Mouse (Mus musculus) left cerebral cortex, postnatal 10 days (tissue): ENCODE results near the gene Rogdi. TPM values are rescaled to one million over a fixed set of nuclear protein-coding genes. Genes with fewer than 3 reads are reported as not detected.

Experiments used
- total RNA-seq, 2 experiments: library from RNA; stranded (reverse); gene quantifications; 2 replicates each; pipeline ENCODE4 v1.2.3; 2021

Gene Rogdi
- total RNA-seq, 2 experiments from 2014 or later = 150 to 160 TPM

Other genes starting within 250 kb of the Rogdi start
- 100 to 1,000 TPM; 128 to 130 TPM for gene Cdip1, start 223.3 kb downstream of the Rogdi start, total RNA-seq
- gene 4930562C15Rik, start 178.1 kb downstream of the Rogdi start, total RNA-seq = not detected
- 10 to 100 TPM; 70.4 to 70.6 TPM for gene Ubald1, start 133.2 kb downstream of the Rogdi start, total RNA-seq
- 100 to 1,000 TPM; 176 to 182 TPM for gene Mgrn1, start 127.3 kb downstream of the Rogdi start, total RNA-seq
- 10 to 100 TPM; 69.3 to 73.0 TPM for gene Nudt16l1, start 74.8 kb downstream of the Rogdi start, total RNA-seq
- gene Anks3, start 49.3 kb downstream of the Rogdi start, total RNA-seq = 10 to 100 TPM; 47.3 to 51.6 TPM
- not detected for gene Sept12, start 15.7 kb downstream of the Rogdi start, total RNA-seq
- gene Smim22, start 6.3 kb downstream of the Rogdi start, total RNA-seq = not detected
- 100 to 1,000 TPM; 156 to 160 TPM for gene Glyr1, start 36.3 kb upstream of the Rogdi start, total RNA-seq
- gene Ubn1, start 36.5 kb upstream of the Rogdi start, total RNA-seq = 10 to 100 TPM; 38.1 to 38.9 TPM
- under 1 TPM; 0.21 to 0.36 TPM for gene Ppl, start 118.9 kb upstream of the Rogdi start, total RNA-seq
- gene Sec14l5, start 133.6 kb upstream of the Rogdi start, total RNA-seq = under 1 TPM; 0.18 to 0.49 TPM
- gene Nagpa, start 190.5 kb upstream of the Rogdi start, total RNA-seq = 10 to 100 TPM in 1 of 2 experiments, 1 to 10 TPM in 1; 7.4 to 10.1 TPM
- 10 to 100 TPM; 11.0 to 12.5 TPM for gene AU021092, start 208.7 kb upstream of the Rogdi start, total RNA-seq
- 10 to 100 TPM; 29.7 to 31.9 TPM for gene Alg1, start 220.1 kb upstream of the Rogdi start, total RNA-seq
- gene Eef2kmt, start 242.4 kb upstream of the Rogdi start, total RNA-seq = 1 to 10 TPM; 2.6 to 4.2 TPM